ENCODE assay signal across 29 mouse cellular contexts in genomic region chr3:147749442-147749841, GRCm38 (mm10).
A peak's percentile ranks its signal among the peaks of the same experiment; 100 is the strongest.
DNase-seq lines count a peak whose midpoint lies in the region; ATAC-seq lines count a peak whose summit lies in the region.
"Had no signal": no experiment of that assay in that cellular context is flagged by ENCODE, and none has a peak within 500 bp of the region (broad histone marks: within the 10 kb centered on the region; RNA-seq: fewer than 3 reads in every experiment).

No protein-coding gene starts in this region.

- peak; percentile 30 for DNase-seq in hindbrain, embryonic 14.5 days (ENCODE audit: low spot score)
- DNase-seq in hindbrain, embryonic 10.5 days (ENCODE audit: low spot score) = no peak
- DNase-seq in right cerebral cortex, postnatal 10 days (ENCODE audit: low spot score in 2 of 2) = peak; percentile 26 to 35
- no peak for DNase-seq in right cerebral cortex, postnatal 36 days (ENCODE audit: low spot score in 2 of 2)
- DNase-seq in forebrain, embryonic 14.5 days (ENCODE audit: low spot score) = peak; percentile 82
- peak; percentile 79 for DNase-seq in retina, postnatal 1 day
- no peak for DNase-seq in gastrocnemius, postnatal 4 days (ENCODE audit: low spot score in 2 of 2)
- DNase-seq: adrenal gland, adult 2 months; adrenal gland, postnatal 36 days; B cell, adult 2 months; cerebellum, adult 9-11 months; gastrocnemius, postnatal 25 days; heart, adult 18-20 months; heart, postnatal 36 days; kidney, adult 18-20 months; kidney, postnatal 25 days; liver, embryonic 13.5 days; lung, adult 2 months; lung, postnatal 10 days; thymus, adult 2 months; thymus, postnatal 36 days had no signal

- H3K9ac ChIP-seq in hindbrain, embryonic 14.5 days = no peak overlapping the region
- H3K9ac ChIP-seq in forebrain, embryonic 14.5 days (ENCODE audit: low read length) = no peak overlapping the region
- H3K9ac ChIP-seq: embryonic facial prominence, embryonic 15.5 days; hindbrain, embryonic 13.5 days; kidney, embryonic 15.5 days; limb, embryonic 15.5 days; liver, embryonic 13.5 days; neural tube, embryonic 13.5 days had no signal

- no peak overlapping the region for H3K27ac ChIP-seq in hindbrain, embryonic 14.5 days
- H3K27ac ChIP-seq in hindbrain, embryonic 10.5 days = no peak overlapping the region
- H3K27ac ChIP-seq in forebrain, embryonic 14.5 days (ENCODE audit: low read depth, low read length) = no peak overlapping the region
- H3K27ac ChIP-seq: hindbrain, embryonic 13.5 days; kidney, embryonic 15.5 days; limb, embryonic 10.5 days; liver, embryonic 13.5 days; neural tube, embryonic 13.5 days had no signal

- H3K4me1 ChIP-seq in hindbrain, embryonic 14.5 days (replicated peaks; ENCODE audit: control insufficient read depth, insufficient read depth, low read length) = 0 out of 2 replicates have a peak, but pooled peaks cover 4% of the 10 kb centered on the region
- peaks cover 14% of the 10 kb centered on the region for H3K4me1 ChIP-seq in hindbrain, embryonic 10.5 days (replicated peaks)
- peaks cover 6% of the 10 kb centered on the region; the same call in 1 of the 2 replicates for H3K4me1 ChIP-seq in forebrain, embryonic 14.5 days (ENCODE audit: control insufficient read depth, insufficient read depth, low read length)
- H3K4me1 ChIP-seq: embryonic facial prominence, embryonic 15.5 days; limb, embryonic 10.5 days; limb, embryonic 15.5 days; liver, embryonic 13.5 days had no signal

- H3K4me2 ChIP-seq in hindbrain, embryonic 14.5 days (replicated peaks) = no peak overlapping the region
- no peak overlapping the region for H3K4me2 ChIP-seq in forebrain, embryonic 14.5 days (ENCODE audit: low read length)
- H3K4me2 ChIP-seq: embryonic facial prominence, embryonic 15.5 days; heart, embryonic 11.5 days; hindbrain, embryonic 13.5 days; kidney, embryonic 15.5 days; limb, embryonic 15.5 days; liver, embryonic 13.5 days; neural tube, embryonic 13.5 days had no signal

- WGBS in hindbrain, embryonic 14.5 days = 63% methylated on average over 5 of the region's 5 CpGs
- 79% methylated on average over 5 of the region's 5 CpGs for WGBS in hindbrain, embryonic 10.5 days
- WGBS in forebrain, embryonic 14.5 days = 13% methylated on average over 5 of the region's 5 CpGs

- H3K27me3 ChIP-seq in hindbrain, embryonic 14.5 days (ENCODE audit: control insufficient read depth, insufficient read depth, low read length) = no peaks in the 10 kb centered on the region
- no peaks in the 10 kb centered on the region for H3K27me3 ChIP-seq in hindbrain, embryonic 10.5 days (ENCODE audit: insufficient read depth, poor library complexity, severe bottlenecking)
- no peaks in the 10 kb centered on the region for H3K27me3 ChIP-seq in forebrain, embryonic 14.5 days (replicated peaks; ENCODE audit: control insufficient read depth, insufficient read depth, low read length)
- H3K27me3 ChIP-seq: embryonic facial prominence, embryonic 15.5 days; hindbrain, embryonic 13.5 days; kidney, embryonic 15.5 days; limb, embryonic 15.5 days; liver, embryonic 13.5 days; neural tube, embryonic 13.5 days had no signal

- ATAC-seq in hindbrain, embryonic 14.5 days (ENCODE audit: low FRiP score) = no peak
- ATAC-seq in forebrain, embryonic 14.5 days = peak; percentile 64
- ATAC-seq: activated CD4-positive, CD25-positive, alpha-beta regulatory T cell, adult 4 months had no signal

- H3K36me3 ChIP-seq in hindbrain, embryonic 14.5 days (replicated peaks; ENCODE audit: control insufficient read depth, insufficient read depth) = no peaks in the 10 kb centered on the region
- H3K36me3 ChIP-seq in hindbrain, embryonic 10.5 days = no peaks in the 10 kb centered on the region
- H3K36me3 ChIP-seq in forebrain, embryonic 14.5 days (ENCODE audit: control insufficient read depth, insufficient read depth, low read length) = no peaks in the 10 kb centered on the region
- H3K36me3 ChIP-seq: embryonic facial prominence, embryonic 15.5 days; hindbrain, embryonic 13.5 days; kidney, embryonic 15.5 days; limb, embryonic 10.5 days; limb, embryonic 15.5 days; liver, embryonic 13.5 days; neural tube, embryonic 13.5 days had no signal

- no peak overlapping the region for H3K4me3 ChIP-seq in hindbrain, embryonic 14.5 days (replicated peaks; ENCODE audit: low read length)
- no peak overlapping the region for H3K4me3 ChIP-seq in hindbrain, embryonic 10.5 days
- H3K4me3 ChIP-seq in forebrain, embryonic 14.5 days (ENCODE audit: low read depth, low read length) = no peak overlapping the region
- H3K4me3 ChIP-seq: embryonic facial prominence, embryonic 15.5 days; hindbrain, embryonic 13.5 days; kidney, embryonic 15.5 days; limb, embryonic 10.5 days; limb, embryonic 15.5 days; liver, embryonic 13.5 days; neural tube, embryonic 13.5 days had no signal

- no peaks in the 10 kb centered on the region for H3K9me3 ChIP-seq in hindbrain, embryonic 14.5 days (ENCODE audit: control insufficient read depth, low read length)
- no peaks in the 10 kb centered on the region for H3K9me3 ChIP-seq in hindbrain, embryonic 10.5 days
- no peaks in the 10 kb centered on the region for H3K9me3 ChIP-seq in forebrain, embryonic 14.5 days (replicated peaks; ENCODE audit: control insufficient read depth, low read length)
- H3K9me3 ChIP-seq: embryonic facial prominence, embryonic 15.5 days; hindbrain, embryonic 13.5 days; kidney, embryonic 15.5 days; limb, embryonic 10.5 days; limb, embryonic 15.5 days; neural tube, embryonic 13.5 days had no signal

Comparison
In these comparisons a context has a peak if more than half of its experiments do, and no peak if none do; other contexts are left out.
1. DNase-seq: peak in hindbrain, embryonic 14.5 days (single experiment), right cerebral cortex, postnatal 10 days (2 of 2), forebrain, embryonic 14.5 days (single experiment) and retina, postnatal 1 day (single experiment); none in hindbrain, embryonic 10.5 days (single experiment), right cerebral cortex, postnatal 36 days (0 of 2) and gastrocnemius, postnatal 4 days (0 of 2).